Mouse (Mus musculus) limb, embryonic 13.5 days (tissue): ENCODE measurements around the gene Rplp0. TPM values are rescaled to one million over a fixed set of nuclear protein-coding genes. Genes with fewer than 3 reads are reported as not detected.
"Not testable (repeated sequence)": the region's sequence is repeated elsewhere in the genome, so short reads cannot be mapped to it uniquely, and the experiment has no call there.

Experiments used
- ATAC-seq: fragments of 200-750 bp; cut with Nextera tagmentation; 2 replicates; pipeline ENCODE4 v1.8.0; 2017; ENCODE audit warnings: low read depth, moderate number of reproducible peaks, moderate TSS enrichment; ENCODE audit not compliant: low FRiP score
- H3K27ac ChIP-seq: fragments of 300-500 bp; sonication (generic); 2 replicates; pipeline ENCODE4 v1.5.1; 2015; ENCODE audit warnings: inconsistent platforms, mild to moderate bottlenecking, moderate library complexity
- H3K27me3 ChIP-seq: fragments of 300-500 bp; sonication (generic); 2 replicates; pipeline ENCODE4 v1.6.1; 2015; ENCODE audit warnings: mild to moderate bottlenecking, inconsistent platforms
- H3K36me3 ChIP-seq: fragments of 300-500 bp; sonication (generic); 2 replicates; pipeline ENCODE4 v1.6.1; 2015; ENCODE audit warnings: inconsistent platforms, mild to moderate bottlenecking, moderate library complexity
- H3K4me1 ChIP-seq: fragments of 300-500 bp; sonication (generic); 2 replicates; pipeline ENCODE4 v1.6.1; 2015; ENCODE audit warnings: inconsistent platforms
- H3K4me2 ChIP-seq: fragments of 300-500 bp; sonication (generic); replicated peaks from 2 replicates; pipeline ENCODE4 v1.6.1; 2015; ENCODE audit warnings: inconsistent platforms, mild to moderate bottlenecking, moderate library complexity
- H3K4me3 ChIP-seq: fragments of 300-500 bp; sonication (generic); 2 replicates; pipeline ENCODE4 v1.5.1; 2015; ENCODE audit warnings: moderate library complexity, mild to moderate bottlenecking, inconsistent platforms
- H3K9ac ChIP-seq: fragments of 300-500 bp; sonication (generic); 2 replicates; pipeline ENCODE4 v1.6.1; 2015; ENCODE audit warnings: mild to moderate bottlenecking, inconsistent platforms
- H3K9me3 ChIP-seq: fragments of 300-500 bp; sonication (generic); 2 replicates; pipeline ENCODE4 v1.6.1; 2016; ENCODE audit warnings: inconsistent platforms
- WGBS: fragments of 180-500 bp; shearing (Covaris S2); methylation state at CpG from one replicate; pipeline ENCODE4 v1.1.7; 2015; 5-methylcytosine and 5-hydroxymethylcytosine counted together
- polyA plus RNA-seq: library from polyadenylated mRNA; unstranded; fragments of >200 nt; fragmentation: Nextera tagmentation; extraction: Ambion mirVana; gene quantifications from 2 replicates; pipeline ENCODE4 v1.2.1, GENCODE M21; 2015

Gene Rplp0
- 1,446 and 1,459 TPM in 2 replicates for polyA plus RNA-seq

- H3K9ac ChIP-seq: peak within 1 kb of the TSS; percentile 95
- no peaks in the 10 kb centered on the region for H3K9me3 ChIP-seq
- peak; percentile 99 for ATAC-seq
- peak within 1 kb of the TSS; percentile 90 for H3K4me2 ChIP-seq
- no peaks in the 10 kb centered on the region for H3K27me3 ChIP-seq
- H3K36me3 ChIP-seq: peaks cover 51% of the 10 kb centered on the region
- peak within 1 kb of the TSS; percentile 77 for H3K4me3 ChIP-seq
- H3K4me1 ChIP-seq: peaks cover 39% of the 10 kb centered on the region
- under 1% methylated on average over 78 of the region's 78 CpGs for WGBS
- peak within 1 kb of the TSS; percentile 74; the same call in 1 of the 2 replicates for H3K27ac ChIP-seq
Observed at GRCm38 (mm10) chr5:115559237-115560101, at the start of gene Rplp0. Rplp0 (plus strand) TSS chr5:115559467.

- 71% methylated on average over 15 of the region's 15 CpGs for WGBS
Observed at GRCm38 (mm10) chr5:115509790-115510689, 49.2 kb upstream of the Rplp0 start.

GRCm38 (mm10) chr5:115512375-115512774 lies 46.9 kb upstream of the Rplp0 start:
- no peaks in the 10 kb centered on the region for H3K27me3 ChIP-seq
- no peak overlapping the region for H3K4me3 ChIP-seq
- no peak overlapping the region for H3K4me2 ChIP-seq
- H3K4me1 ChIP-seq: peaks cover 75% of the 10 kb centered on the region
- peaks cover 21% of the 10 kb centered on the region for H3K36me3 ChIP-seq
- no peak overlapping the region for H3K27ac ChIP-seq
- 89% methylated on average over 7 of the region's 7 CpGs for WGBS
- ATAC-seq: no peak
- H3K9ac ChIP-seq: no peak overlapping the region
- no peaks in the 10 kb centered on the region for H3K9me3 ChIP-seq

More at GRCm38 (mm10) chr5:115509790-115510689, 49.2 kb upstream of the Rplp0 start:
- H3K27me3 ChIP-seq: no peaks in the 10 kb centered on the region
- H3K36me3 ChIP-seq: peaks cover 11% of the 10 kb centered on the region; the same call in 1 of the 2 replicates
- H3K4me1 ChIP-seq: peaks cover 64% of the 10 kb centered on the region
- peak overlapping the region; percentile 96 for H3K9ac ChIP-seq
- H3K27ac ChIP-seq: peak overlapping the region; percentile 59
- ATAC-seq: no peak
- peak overlapping the region; percentile 93 for H3K4me3 ChIP-seq
- peak overlapping the region; percentile 79 for H3K4me2 ChIP-seq
- no peaks in the 10 kb centered on the region for H3K9me3 ChIP-seq

- no peak for ATAC-seq
- H3K27me3 ChIP-seq: no peaks in the 10 kb centered on the region
- H3K9ac ChIP-seq: no peak overlapping the region
- H3K36me3 ChIP-seq: peaks cover 26% of the 10 kb centered on the region
- no peak overlapping the region for H3K4me2 ChIP-seq
- H3K9me3 ChIP-seq: no peaks in the 10 kb centered on the region
- peaks cover 66% of the 10 kb centered on the region for H3K4me1 ChIP-seq
- H3K27ac ChIP-seq: no peak overlapping the region
- no peak overlapping the region for H3K4me3 ChIP-seq
- 97% methylated on average over 14 of the region's 14 CpGs for WGBS
Observed at GRCm38 (mm10) chr5:115513246-115513645, 46.0 kb upstream of the Rplp0 start.

- Histone ChIP-seq H3K4me3 (no peak overlapping the region), H3K27me3 (no peaks in the 10 kb centered on the region), H3K4me2 (no peak overlapping the region), H3K4me1 (peaks cover 61% of the 10 kb centered on the region), H3K9ac (no peak overlapping the region), H3K9me3 (no peaks in the 10 kb centered on the region), H3K36me3 (peaks cover 31% of the 10 kb centered on the region), H3K27ac (peak overlapping the region; percentile 93)
- no peak for ATAC-seq
- WGBS: 91% methylated on average over 16 of the region's 16 CpGs
Observed at GRCm38 (mm10) chr5:115513721-115514120, 45.5 kb upstream of the Rplp0 start.

GRCm38 (mm10) chr5:115514346-115514745 lies 44.9 kb upstream of the Rplp0 start:
- Histone ChIP-seq H3K4me1 (peaks cover 55% of the 10 kb centered on the region), H3K9me3 (no peaks in the 10 kb centered on the region), H3K27me3 (no peaks in the 10 kb centered on the region), H3K4me2 (peak overlapping the region; percentile 57), H3K27ac (peak overlapping the region; percentile 93), H3K4me3 (peak overlapping the region; percentile 10; the same call in 1 of the 2 replicates), H3K36me3 (peaks cover 36% of the 10 kb centered on the region), H3K9ac (peak overlapping the region; percentile 53; the same call in 1 of the 2 replicates)
- 0 out of 2 replicates have a peak, but pooled peaks have one; percentile 3 for ATAC-seq
- WGBS: 66% methylated on average over 6 of the region's 6 CpGs

- peaks cover 36% of the 10 kb centered on the region for H3K36me3 ChIP-seq
- H3K4me2 ChIP-seq: peak overlapping the region; percentile 57
- H3K9ac ChIP-seq: peak overlapping the region; percentile 53
- H3K4me3 ChIP-seq: peak overlapping the region; percentile 10
- peak; percentile 83 for ATAC-seq
- peaks cover 50% of the 10 kb centered on the region for H3K4me1 ChIP-seq
- H3K27ac ChIP-seq: peak overlapping the region; percentile 93
- 23% methylated on average over 20 of the region's 20 CpGs for WGBS
- no peaks in the 10 kb centered on the region for H3K27me3 ChIP-seq
- no peaks in the 10 kb centered on the region for H3K9me3 ChIP-seq
Observed at GRCm38 (mm10) chr5:115514896-115515587, 44.2 kb upstream of the Rplp0 start.

GRCm38 (mm10) chr5:115516081-115516907 lies 43.0 kb upstream of the Rplp0 start:
- Histone ChIP-seq H3K9me3 (no peaks in the 10 kb centered on the region), H3K4me1 (peaks cover 50% of the 10 kb centered on the region), H3K9ac (no peak overlapping the region), H3K36me3 (peaks cover 39% of the 10 kb centered on the region), H3K4me3 (no peak overlapping the region), H3K27ac (peak overlapping the region; percentile 44; the same call in 1 of the 2 replicates), H3K27me3 (no peaks in the 10 kb centered on the region), H3K4me2 (no peak overlapping the region)
- ATAC-seq: no peak
- WGBS: 87% methylated on average over 32 of the region's 32 CpGs

- Histone ChIP-seq H3K4me2 (no peak overlapping the region), H3K36me3 (peaks cover 39% of the 10 kb centered on the region), H3K27me3 (no peaks in the 10 kb centered on the region), H3K27ac (no peak overlapping the region; the same call in 1 of the 2 replicates), H3K9ac (no peak overlapping the region), H3K4me1 (peaks cover 51% of the 10 kb centered on the region), H3K9me3 (no peaks in the 10 kb centered on the region), H3K4me3 (no peak overlapping the region)
- WGBS: 89% methylated on average over 7 of the region's 7 CpGs
- no peak for ATAC-seq
Observed at GRCm38 (mm10) chr5:115516908-115517307, 42.4 kb upstream of the Rplp0 start.

GRCm38 (mm10) chr5:115517501-115517900 lies 41.8 kb upstream of the Rplp0 start:
- no peak overlapping the region for H3K27ac ChIP-seq
- H3K27me3 ChIP-seq: no peaks in the 10 kb centered on the region
- H3K4me2 ChIP-seq: no peak overlapping the region
- ATAC-seq: no peak
- no peak overlapping the region for H3K4me3 ChIP-seq
- H3K9me3 ChIP-seq: no peaks in the 10 kb centered on the region
- 89% methylated on average over 9 of the region's 9 CpGs for WGBS
- H3K4me1 ChIP-seq: peaks cover 54% of the 10 kb centered on the region
- H3K36me3 ChIP-seq: peaks cover 36% of the 10 kb centered on the region
- H3K9ac ChIP-seq: no peak overlapping the region

GRCm38 (mm10) chr5:115518214-115518613 lies 41.1 kb upstream of the Rplp0 start:
- not testable (repeated sequence) for H3K9ac ChIP-seq, H3K9me3 ChIP-seq, H3K27ac ChIP-seq, H3K27me3 ChIP-seq, ATAC-seq, H3K4me3 ChIP-seq, H3K4me2 ChIP-seq
- WGBS: 97% methylated on average over 8 of the region's 8 CpGs
- H3K36me3 ChIP-seq: peaks cover 31% of the 10 kb centered on the region
- H3K4me1 ChIP-seq: peaks cover 59% of the 10 kb centered on the region
